Mouse (Mus musculus) cerebellum, adult 9-10 months (tissue): ENCODE measurements around the gene Pmp22.

Experiments
- DNase-seq: peaks from one replicate; pipeline ENCODE4 v3.0.0; 2022

Gene Pmp22

DNA sequence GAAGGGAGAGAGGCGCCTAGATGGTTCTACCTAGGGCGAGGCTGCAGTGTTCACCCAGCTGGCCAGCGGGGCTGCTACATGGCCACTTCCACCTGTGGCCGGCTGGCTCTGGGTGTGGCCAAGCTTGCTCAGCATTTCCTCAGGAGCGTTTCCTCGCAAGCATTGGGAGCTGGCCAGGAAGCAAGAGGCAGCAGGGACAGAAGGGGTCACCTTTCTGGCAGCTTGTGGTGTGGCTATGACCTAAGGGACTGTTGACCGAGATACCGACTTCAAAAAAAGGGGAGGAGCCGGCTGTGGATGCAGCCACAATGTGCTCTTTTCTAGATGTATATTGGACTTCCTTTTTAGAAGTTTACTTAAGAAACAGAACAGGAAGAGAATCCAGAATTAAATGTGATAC, 593 bp downstream of the Pmp22 start:
- no peak for DNase-seq

DNA sequence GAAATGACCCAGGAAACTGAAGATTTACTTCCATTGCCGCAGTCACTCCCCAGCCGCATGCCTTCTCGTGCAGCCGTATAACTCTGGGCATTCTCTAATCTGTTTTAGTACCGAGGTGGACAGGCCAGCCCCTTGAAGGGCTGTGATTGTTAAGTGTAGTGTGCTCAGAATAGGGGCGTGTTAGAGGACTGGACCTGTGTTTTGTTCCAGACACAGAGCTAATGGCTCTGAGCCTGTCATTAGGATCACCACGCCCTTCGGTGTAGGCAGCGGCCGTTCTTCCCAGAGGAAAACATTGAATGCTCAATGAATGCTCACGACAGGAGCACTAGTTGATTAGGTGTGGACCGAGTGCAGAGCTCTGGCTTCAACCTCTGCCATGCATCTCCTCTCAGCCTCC, 1.1 kb downstream of the Pmp22 start:
- no peak for DNase-seq

DNA sequence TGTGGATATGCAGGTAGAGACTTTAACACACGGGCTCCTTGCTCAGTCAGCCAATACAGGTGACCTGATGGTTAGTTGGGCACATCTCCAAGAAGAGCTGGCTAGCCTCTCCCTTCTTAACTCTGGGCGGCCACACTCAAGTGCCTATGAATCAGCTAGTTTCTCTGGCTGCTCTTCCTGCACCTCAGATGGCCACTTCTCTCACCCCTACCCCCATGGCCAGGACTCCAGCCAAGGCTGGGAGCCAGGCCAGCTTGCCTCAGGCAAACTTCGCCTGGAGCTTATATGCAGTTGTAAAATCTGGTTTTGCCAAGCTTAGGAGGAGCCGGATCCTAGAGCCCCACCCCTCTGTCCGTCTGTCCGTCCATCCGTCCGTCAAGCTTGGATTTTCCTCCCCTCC, 1.7 kb downstream of the Pmp22 start:
- DNase-seq, result peak; percentile 67

DNA sequence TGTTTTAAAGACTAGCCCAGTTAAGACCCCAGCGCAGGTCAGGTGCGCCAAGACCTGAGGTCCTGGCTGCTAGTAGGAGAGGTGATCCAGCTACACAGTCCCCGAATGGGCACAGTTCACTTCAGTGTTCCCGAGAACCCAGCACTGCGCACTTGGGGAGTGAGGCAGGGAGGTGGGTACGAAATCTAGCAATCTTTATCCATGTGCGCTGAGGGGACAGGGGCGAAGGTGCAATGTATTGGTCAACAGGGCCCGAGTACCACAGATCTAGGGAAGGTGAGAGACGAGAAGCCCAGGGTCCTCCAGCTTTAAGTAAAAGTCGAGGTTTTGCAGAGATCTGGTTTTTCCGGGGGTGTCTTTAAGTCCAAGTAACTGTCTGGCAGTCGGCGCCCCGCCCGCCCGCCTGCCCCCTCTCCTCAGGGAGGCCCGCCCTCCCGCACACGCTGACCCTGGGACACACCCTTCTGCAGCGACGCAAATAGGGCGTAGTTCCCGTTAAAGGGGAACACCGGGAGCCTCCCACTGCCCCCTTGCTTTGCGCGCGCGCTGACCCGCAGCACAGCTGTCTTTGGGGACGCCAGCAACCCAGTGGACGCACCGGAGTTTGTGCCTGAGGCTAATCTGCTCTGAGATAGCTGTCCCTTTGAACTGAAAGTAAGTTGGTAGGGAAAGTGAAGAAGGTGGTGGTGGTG, 2.4 kb downstream of the Pmp22 start:
- no peak for DNase-seq

DNA sequence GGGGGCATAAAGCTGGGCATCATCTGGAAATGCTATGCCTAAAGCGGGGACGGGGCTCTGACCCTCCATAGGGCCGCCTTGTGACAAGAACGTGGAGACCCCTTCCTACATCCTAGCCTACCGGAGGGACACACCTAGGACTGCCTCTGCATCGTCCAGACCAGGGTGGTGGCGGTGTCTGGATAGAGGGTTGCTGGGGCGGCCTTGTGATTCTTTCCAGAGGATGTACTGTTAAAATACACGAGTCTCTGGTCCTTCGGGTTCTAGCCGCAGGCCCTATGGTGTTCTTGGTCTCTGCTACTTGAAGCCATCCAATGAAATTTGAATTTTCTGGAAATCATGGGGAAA, 2.9 kb downstream of the Pmp22 start:
- no peak for DNase-seq

DNA sequence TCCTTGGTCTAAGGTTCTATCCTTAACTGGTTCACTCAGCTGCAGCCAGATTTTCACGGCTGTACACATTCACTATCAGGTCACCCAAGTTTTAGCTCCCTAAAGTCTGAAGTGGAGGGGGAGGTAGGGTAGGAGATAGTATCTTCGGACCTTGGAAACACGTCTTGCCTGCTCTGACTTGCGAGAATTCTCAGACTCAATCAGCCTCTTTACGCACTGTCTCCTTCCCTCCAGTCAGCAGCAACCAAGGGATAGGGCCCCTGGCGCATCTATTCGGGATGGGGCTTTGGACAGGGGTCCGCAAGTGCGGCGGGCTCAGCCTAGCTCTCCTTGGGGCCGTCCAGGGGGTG, 3.3 kb downstream of the Pmp22 start:
- DNase-seq, result no peak

DNA sequence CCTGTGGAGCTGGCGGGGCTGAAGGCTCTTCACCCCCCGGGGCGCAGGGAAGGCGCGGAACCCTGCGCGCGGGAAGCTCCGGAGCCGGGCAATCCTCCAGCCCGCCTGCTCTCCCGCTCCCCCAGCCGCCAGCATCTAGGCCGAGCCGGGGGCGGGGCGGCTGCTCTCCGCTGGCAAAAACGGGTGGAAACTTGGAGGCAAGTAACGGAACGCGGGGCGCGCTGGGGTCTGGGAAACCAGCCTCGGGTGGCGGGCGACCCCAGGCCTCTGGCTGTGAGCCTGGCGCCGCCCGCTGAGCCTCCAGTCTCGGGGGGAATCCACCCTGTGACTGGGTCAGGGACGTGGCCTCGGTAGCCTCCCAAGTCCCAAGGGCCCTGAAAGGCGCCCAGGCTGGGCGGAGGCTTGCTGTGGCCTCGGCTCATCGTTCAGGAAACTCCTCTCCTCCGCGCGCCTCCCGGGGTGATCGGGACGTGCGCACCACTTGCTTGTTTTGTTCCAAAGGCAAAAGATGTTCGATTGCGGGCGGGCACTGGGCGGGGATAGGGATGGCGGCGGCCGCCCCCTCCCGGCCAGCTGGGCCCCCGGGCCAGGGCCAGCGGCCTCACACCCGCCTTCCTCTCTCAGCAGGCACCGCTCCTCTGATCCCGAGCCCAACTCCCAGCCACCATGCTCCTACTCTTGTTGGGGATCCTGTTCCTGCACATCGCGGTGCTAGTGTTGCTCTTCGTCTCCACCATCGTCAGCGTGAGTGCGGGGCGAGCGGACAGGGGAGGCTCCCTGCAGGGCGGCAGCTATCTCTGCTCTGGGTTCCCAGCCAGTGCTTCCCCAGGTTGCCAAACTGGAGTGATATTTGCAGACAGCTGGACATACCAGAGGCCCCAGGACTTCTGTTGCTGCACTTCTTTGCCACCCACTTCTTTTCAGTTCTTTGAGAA, 4.0 kb downstream of the Pmp22 start:
- DNase-seq, result no peak

DNA sequence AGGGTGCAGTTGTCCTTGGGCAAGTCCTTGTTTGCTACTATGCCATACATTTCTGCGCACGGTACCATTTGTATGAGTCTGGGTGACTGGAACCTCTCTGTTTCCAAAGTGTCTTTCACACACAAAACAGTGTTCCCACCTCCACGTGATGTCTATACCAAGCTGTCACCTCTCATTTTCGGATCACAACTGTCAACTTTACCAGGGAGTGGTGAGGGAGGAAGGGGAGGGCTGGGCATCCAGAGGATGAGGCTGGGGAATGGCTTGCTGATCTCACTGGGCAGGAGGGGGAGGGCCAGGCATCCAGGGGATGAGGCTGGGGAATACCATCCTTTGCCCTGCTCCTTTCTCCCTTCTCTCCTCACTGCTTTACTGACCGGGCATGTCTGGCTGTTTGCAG, 5.2 kb downstream of the Pmp22 start:
- DNase-seq, result no peak

DNA sequence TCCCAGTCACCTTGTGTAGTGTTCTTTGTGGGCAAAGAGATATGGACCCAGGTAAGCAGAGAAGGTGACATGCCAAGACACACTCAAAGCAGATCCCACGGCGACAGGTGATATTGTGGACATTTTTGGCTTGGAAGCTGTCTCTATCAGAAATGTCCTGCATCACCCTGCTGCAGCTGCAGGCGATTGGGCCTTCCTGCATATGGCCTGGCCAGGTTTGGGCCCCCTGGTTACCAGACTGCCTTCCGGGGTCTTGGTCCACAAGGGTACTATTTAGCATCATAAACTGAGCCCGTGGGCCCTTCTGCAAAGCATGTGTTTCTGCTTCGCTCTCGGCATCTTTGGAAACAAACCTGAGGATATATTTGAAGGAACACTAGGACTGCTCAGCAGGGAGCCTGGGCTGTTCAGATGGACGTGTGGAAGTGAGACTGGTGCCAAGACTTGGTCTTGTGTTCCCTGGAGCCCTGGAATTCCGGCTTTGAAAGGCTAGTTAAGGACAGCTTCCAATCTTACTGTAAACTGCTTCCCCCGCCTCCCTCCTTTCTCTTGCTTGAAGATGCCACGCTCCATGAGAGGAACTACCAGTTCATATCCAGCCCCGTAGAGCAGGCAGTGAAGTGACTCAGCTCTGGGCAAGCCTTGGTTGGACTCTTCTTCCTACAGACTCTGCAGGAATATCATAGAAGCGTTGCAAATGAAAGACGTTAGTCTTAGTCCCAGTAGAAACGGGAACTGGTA, 6.1 kb downstream of the Pmp22 start:
- DNase-seq, result no peak

DNA sequence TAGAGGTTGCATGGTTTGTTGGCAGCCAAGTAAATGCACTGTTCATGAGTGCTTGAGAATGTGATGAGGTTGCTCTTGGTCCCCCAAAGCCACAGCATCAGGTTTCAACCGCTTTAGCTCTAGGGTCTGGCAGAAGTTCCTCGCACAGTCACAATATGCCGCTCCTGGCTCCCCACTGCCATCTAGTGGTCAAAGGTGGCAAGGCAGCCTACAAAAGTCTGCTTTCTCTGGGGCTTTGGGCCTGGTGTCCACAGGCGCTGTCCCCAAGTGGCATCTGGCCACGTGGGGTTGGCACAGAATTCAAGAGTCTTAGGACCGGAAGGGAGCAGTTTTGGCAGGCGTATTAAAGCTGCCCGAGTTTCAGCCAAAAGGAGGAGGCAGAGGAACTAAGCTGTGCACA, 6.8 kb downstream of the Pmp22 start:
- peak; percentile 89 for DNase-seq

DNA sequence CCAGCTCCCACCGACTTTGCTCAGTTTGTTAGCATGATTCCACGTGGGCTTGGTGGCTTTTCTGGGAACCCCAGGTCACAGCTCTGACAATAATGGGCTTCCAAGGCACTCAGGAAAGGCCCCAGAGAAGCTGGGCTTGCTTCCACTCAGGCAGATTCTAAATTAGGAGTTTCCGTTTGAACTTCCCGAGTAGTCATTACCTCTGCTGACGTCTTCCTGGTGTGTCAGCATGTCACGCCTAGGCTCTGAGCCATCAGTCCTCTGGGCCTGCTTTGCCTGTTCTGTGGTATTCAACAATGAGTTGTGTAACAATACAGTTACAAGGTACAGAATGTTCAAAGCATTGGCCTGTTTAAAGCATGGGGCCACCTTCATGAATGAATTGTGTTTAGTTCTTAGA, 7.4 kb downstream of the Pmp22 start:
- no peak for DNase-seq

DNA sequence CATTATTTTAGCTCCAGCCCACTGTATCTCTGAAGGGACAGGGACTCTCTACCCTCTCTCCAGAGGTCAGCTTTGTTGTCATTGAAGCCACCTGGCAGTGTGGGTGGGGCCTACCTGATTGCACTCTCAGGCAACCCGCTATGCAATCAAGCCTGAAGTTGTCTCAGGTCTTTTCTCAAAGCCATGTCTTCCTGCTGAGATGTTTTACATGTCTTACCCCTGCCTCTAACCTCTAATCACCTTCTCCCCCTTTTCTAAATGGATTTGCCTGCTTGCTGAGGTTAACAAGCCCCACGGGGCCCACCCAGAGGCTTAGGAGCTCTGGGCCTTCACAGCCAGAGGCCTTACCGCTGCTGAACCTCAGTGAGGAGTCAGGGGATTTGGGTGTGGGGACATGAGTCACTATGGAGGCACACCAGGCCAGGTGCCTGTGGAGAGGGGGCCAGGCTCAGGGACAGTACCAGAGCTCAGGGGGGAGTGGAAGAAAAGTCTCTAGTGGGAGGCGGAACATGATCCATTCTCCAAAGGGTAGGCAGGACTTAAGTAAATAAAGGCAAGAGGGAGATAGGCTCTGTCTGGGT, 8.1 kb downstream of the Pmp22 start:
- no peak for DNase-seq

DNA sequence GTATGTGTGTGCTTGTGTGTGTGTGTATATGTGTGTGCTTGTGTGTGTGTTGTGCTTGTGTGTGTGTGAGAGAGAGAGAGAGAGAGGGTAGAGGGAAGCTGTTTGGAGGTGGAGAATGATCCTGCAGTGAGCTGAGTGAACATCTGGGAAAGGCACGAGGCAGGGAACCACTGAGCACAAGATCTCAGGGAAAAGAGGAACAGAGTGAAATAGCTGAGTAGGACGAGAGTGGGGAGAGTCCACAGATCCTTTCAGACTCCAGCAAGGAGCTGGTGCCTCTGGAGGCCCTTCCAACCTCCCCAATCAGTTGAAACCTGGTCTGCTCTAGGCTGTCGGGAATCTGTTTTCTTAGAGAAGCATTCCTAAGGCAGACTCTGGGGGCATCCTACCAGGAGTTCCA, 10.0 kb downstream of the Pmp22 start:
- no peak for DNase-seq

DNA sequence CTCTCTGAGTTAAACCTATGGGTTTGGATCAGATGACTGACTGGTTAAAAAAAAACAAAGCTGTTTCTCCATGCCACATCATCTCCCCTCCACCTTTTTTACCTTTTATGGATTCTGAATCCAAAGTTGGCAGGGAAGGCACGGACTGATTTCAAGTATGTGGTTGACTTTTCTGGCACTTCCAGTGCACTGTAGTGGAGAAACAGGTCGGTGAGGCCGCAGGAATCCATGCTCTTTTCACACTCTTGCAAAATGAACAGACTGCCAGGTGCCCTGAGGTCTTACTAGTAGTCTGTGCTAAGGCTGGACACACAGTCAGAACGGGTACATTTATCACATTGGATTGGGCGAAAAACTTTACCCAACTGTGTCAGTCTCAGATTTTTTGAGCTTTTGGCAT, 13.5 kb downstream of the Pmp22 start:
- no peak for DNase-seq

DNA sequence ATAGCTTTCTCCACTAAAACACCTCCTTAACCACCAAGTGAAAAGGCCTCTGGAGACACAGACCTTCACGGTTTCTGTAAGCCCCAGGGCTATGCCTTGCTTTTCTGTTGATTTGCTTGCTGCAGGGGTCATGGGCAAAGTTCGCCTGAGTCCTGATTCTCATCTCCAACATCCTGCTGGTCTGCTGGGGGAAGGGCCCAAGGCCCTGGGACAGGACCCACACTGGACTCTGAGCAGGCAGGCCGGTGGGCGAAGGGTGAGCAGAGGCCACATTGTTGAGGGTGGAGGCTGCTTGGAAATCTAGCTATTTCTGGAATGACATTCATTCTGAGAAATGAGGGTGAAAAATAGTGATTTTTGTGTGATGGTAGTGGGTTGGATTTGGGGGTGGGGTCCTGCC, 14.0 kb downstream of the Pmp22 start:
- DNase-seq, result no peak

DNA sequence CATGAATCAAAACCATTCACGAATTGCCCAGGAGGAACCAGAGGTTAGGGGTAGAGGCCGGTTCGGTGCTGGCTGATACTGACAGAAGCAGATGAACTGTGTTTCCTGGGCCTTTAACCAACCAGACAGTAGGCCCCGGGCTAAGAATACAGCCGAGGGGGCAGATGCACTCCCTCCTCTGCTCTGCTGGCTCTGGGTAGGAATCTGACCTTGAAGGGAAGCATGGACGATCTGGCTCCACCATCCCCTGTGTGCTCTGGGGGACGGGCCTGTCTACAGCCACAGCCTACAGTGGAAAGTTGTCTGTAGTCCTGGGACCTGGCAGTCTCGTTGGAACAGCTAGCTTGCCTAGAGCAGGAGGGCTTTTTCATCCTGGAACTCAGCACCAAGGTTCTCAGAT, 14.7 kb downstream of the Pmp22 start:
- no peak for DNase-seq

DNA sequence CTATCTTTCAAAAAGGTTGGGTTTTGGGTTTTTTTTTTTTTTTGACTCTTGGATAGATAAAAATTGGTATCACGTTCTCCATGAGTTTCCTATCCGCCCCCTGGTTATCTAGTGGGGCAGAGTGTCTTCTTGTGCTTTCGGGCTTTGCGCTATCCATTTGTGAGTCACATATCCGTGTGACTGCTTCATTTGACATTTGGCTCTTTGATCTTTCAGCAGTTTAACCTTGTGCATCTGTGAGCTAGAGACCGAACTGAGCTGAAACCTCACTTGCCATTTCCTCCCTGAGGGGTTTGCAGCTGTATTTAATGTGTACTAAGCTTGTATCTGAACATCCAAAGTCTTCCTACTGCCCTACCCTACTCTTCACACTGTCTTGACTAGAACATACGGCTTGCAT, 17.8 kb downstream of the Pmp22 start:
- DNase-seq, result no peak

DNA sequence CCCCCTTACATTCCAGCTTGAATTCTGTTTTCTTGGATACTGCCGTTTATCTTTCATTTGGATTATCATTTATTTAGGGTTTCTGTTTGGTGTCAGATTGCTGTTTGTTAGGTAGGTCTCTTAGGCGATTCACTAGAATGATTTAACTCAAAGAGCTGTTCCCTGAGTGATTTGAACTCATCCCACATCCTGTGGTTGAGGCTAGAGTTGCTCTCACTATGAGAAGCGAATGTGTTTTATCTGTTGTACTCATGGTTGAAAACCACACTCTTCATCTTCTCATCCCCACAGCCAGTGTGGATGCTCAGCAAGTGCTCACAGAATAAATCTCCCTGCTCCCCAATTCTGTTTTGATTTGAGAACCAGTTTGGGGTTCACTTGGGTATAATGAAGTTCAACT, 19.5 kb downstream of the Pmp22 start:
- no peak for DNase-seq

DNA sequence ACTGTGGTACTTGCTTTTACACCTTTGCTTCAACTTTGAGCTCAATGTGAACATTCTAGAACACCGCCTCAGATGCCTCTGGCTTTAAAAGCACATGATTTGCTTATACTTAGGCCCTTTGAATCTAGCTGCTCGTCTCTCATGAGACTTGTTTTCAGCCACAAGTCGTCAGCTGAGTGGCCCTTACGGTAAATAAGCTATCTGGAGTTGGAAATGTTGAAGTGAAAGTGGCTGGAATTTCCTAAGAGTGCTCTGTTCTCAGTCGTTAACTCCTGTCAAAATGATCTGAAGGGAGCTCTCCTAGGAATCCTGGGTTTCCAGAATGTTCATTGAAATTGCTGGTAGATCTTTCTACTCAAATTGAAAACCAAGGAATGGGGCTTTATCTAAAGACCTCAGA, 23.1 kb downstream of the Pmp22 start:
- no peak for DNase-seq

DNA sequence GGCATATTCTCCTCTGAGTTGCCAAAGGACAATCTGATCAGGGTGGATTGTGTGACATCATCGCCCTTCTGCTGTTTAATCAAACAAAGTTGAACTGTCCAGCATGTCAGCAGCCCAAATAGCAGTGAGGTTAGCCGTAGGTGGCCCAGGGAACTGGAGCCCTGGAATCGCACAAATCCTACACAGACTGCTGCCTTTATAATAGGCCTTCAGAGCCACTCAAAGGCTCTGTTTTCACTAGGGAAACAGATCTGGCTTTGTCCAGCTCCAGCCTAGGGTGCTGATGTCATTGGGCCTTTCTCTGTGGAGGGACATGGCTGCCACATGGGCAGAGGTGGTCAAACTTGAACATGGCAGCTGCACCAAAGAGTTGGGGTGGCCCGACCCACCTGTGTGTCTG, 28.3 kb downstream of the Pmp22 start:
- DNase-seq, result no peak

DNA sequence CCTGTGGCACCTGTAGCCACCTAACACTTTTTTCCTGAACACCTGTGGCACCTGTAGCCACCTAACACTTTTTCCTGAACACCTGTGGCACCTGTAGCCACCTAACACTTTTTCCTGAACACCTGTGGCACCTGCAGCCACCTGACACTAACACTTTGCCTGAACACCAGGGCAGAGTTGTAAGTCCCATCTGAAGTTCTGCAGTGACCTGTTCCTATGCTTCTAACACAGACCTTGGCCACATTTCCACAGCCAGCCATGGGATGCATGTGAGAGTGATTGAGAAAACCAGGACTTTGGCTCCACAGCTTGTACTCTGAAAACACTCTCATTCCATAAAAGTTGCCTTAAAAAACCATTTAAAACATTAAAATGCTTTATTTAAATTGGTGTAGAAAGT, 32.1 kb downstream of the Pmp22 start:
- no peak for DNase-seq

DNA sequence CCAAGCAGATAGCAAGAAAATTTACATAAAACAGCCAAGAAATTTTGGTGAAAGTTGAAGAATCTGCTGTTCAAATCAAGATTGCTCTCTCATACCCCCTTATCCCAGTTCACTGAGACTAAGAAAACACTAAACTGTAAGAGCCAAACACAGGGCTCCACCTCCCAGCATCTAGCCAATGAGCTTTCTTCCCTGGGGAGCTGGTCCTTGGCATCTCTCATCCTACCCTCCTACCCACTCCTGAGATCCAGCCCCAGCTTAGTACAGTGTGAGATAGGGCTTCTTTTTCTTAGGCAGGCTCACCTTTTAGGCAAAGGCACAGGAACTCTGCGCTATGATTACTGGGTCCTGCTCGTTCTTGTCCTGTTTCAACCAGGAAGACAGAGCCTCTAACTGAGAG, 34.0 kb downstream of the Pmp22 start:
- no peak for DNase-seq

DNA sequence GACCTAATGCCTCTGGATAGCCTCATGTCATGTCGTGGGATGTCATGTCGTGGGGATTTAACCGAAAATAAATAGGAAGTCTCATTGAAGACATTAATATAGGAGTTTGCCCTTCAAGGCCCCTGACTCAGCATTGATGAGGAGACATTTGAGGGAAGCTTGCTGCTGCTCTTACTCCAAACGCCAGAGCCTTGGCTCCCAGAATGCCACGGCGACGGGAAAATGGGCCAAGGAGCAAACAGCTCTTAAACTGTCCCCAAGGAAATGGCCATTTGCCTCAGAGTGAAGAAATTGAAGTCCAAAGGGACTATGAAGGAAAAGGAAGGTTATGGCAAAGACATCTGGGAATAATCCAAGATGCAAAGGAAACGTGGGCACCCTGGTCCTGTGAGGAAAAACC, 34.8 kb downstream of the Pmp22 start:
- no peak for DNase-seq
